Mouse (Mus musculus): ENCODE data around the gene Hhipl2. TPM values are rescaled to one million over a fixed set of nuclear protein-coding genes. Genes with fewer than 3 reads are reported as not detected.

Gene Hhipl2
- total RNA-seq, 2 experiments from 2014 or later: not detected

GRCm38 (mm10) chr1:183453066-183453465, 35.1 kb downstream of the Hhipl2 start:
- no peak for ATAC-seq (replicated peaks; ENCODE audit: poor library complexity)

Other genes with a start within 250 kb of the Hhipl2 start
- gene Disp1, start 196.7 kb upstream of the Hhipl2 start, total RNA-seq (2015): 5.7 and 6.2 TPM in 2 replicates
- 5.3 and 7.2 TPM in 2 replicates for gene Disp1, start 196.7 kb upstream of the Hhipl2 start, total RNA-seq (2017)
- 39.9 and 44.9 TPM in 2 replicates for gene Aida, start 121.6 kb upstream of the Hhipl2 start, total RNA-seq (2015)
- gene Aida, start 121.6 kb upstream of the Hhipl2 start, total RNA-seq (2017): 53.3 and 55.8 TPM in 2 replicates
- gene Brox, start 120.9 kb upstream of the Hhipl2 start, total RNA-seq (2015): 24.6 and 32.7 TPM in 2 replicates
- 35.8 and 47.5 TPM in 2 replicates for gene Brox, start 120.9 kb upstream of the Hhipl2 start, total RNA-seq (2017)
- gene Mia3, start 48.7 kb upstream of the Hhipl2 start, total RNA-seq (2015): 79.0 and 81.3 TPM in 2 replicates
- 119 and 129 TPM in 2 replicates for gene Mia3, start 48.7 kb upstream of the Hhipl2 start, total RNA-seq (2017)
- gene Taf1a, start 29.2 kb upstream of the Hhipl2 start, total RNA-seq (2015): 16.1 and 18.4 TPM in 2 replicates
- gene Taf1a, start 29.2 kb upstream of the Hhipl2 start, total RNA-seq (2017): 19.5 and 22.4 TPM in 2 replicates

All from megakaryocyte progenitor cell, adult 5-6 weeks (primary cell).